Mouse (Mus musculus) thymus, postnatal 0 days (tissue): ENCODE measurements around the gene Kcng3. TPM values are rescaled to one million over a fixed set of nuclear protein-coding genes. Genes with fewer than 3 reads are reported as not detected.

Source experiments
- DNase-seq: peaks from one replicate; pipeline ENCODE4 v3.0.0-alpha.2; 2015; ENCODE audit warnings: low spot score
- polyA plus RNA-seq: library from polyadenylated mRNA; unstranded; fragments of >200 nt; fragmentation: Nextera tagmentation; extraction: Ambion mirVana; gene quantifications from 2 replicates; pipeline ENCODE4 v1.2.1, GENCODE M21; 2015

The Kcng3 gene
- polyA plus RNA-seq, result 0.06 TPM in 1 of 2 replicates, not detected in the other

- DNase-seq, result peak; percentile 50
Measured at GRCm38 (mm10) chr17:83631783-83632652, at the start of gene Kcng3. TSS of gene Kcng3 (minus strand) at chr17:83631895.

GRCm38 (mm10) chr17:83677370-83677769 is 45.7 kb upstream of the Kcng3 start:
- no peak for DNase-seq

GRCm38 (mm10) chr17:83672685-83673084 is 41.0 kb upstream of the Kcng3 start:
- DNase-seq, result no peak

GRCm38 (mm10) chr17:83667934-83668690 is 36.4 kb upstream of the Kcng3 start:
- peak; percentile 53 for DNase-seq

GRCm38 (mm10) chr17:83666597-83667287 is 35.0 kb upstream of the Kcng3 start:
- DNase-seq, result peak; percentile 46

- no peak for DNase-seq
Measured at GRCm38 (mm10) chr17:83664761-83665160, 33.1 kb upstream of the Kcng3 start.

GRCm38 (mm10) chr17:83658943-83659342 is 27.2 kb upstream of the Kcng3 start:
- no peak for DNase-seq

GRCm38 (mm10) chr17:83657375-83657774 is 25.7 kb upstream of the Kcng3 start:
- DNase-seq, result no peak

- no peak for DNase-seq
Measured at GRCm38 (mm10) chr17:83655732-83656131, 24.0 kb upstream of the Kcng3 start.

GRCm38 (mm10) chr17:83654651-83655136 is 23.0 kb upstream of the Kcng3 start:
- peak; percentile 88 for DNase-seq

GRCm38 (mm10) chr17:83653635-83654034 is 21.9 kb upstream of the Kcng3 start:
- DNase-seq, result no peak

GRCm38 (mm10) chr17:83650932-83651682 is 19.4 kb upstream of the Kcng3 start:
- no peak for DNase-seq

GRCm38 (mm10) chr17:83649986-83650385 is 18.3 kb upstream of the Kcng3 start:
- DNase-seq, result peak; percentile 13

- no peak for DNase-seq
Measured at GRCm38 (mm10) chr17:83647413-83647812, 15.7 kb upstream of the Kcng3 start.

GRCm38 (mm10) chr17:83646425-83647163 is 14.9 kb upstream of the Kcng3 start:
- peak; percentile 54 for DNase-seq

GRCm38 (mm10) chr17:83645226-83645808 is 13.6 kb upstream of the Kcng3 start:
- peak; percentile 69 for DNase-seq

GRCm38 (mm10) chr17:83637393-83637792 is 5.7 kb upstream of the Kcng3 start:
- peak; percentile 54 for DNase-seq

GRCm38 (mm10) chr17:83636443-83636842 is 4.7 kb upstream of the Kcng3 start:
- DNase-seq, result no peak
